Mouse (Mus musculus) CH12.LX (cell line): Measurements from ENCODE around the gene Arhgap33. TPM values are rescaled to one million over a fixed set of nuclear protein-coding genes. Genes with fewer than 3 reads are reported as not detected.
A peak's percentile ranks its signal among the peaks of the same experiment; 100 is the strongest.

ENCODE experiments used
- DNase-seq: peaks from one replicate; pipeline ENCODE4 v3.0.0-alpha.2; 2013; ENCODE audit errors: extremely low read depth
- H3K27ac ChIP-seq: 2 replicates; pipeline ENCODE4 v1.5.1; 2012; ENCODE audit warnings: low read depth, mild to moderate bottlenecking, control low read depth, moderate library complexity; ENCODE audit not compliant: insufficient read depth
- H3K27me3 ChIP-seq: replicated peaks from 2 replicates; pipeline ENCODE3; 2012; ENCODE audit warnings: inconsistent platforms
- H3K36me3 ChIP-seq, 2 experiments: replicated peaks in 1 of 2; 2 replicates each; pipeline versions ENCODE3 to v1.6.1; 2012; ENCODE audit warnings: inconsistent platforms in 1 of 2, low read length in 1 of 2, mild to moderate bottlenecking in 1 of 2, mixed read lengths in 1 of 2, moderate library complexity in 1 of 2; ENCODE audit not compliant: control insufficient read depth in 1 of 2, insufficient read depth in 1 of 2
- H3K4me1 ChIP-seq, 2 experiments: 2 replicates each; pipeline ENCODE4 v1.6.1; 2012; ENCODE audit warnings: inconsistent platforms in 1 of 2, moderate library complexity in 1 of 2; ENCODE audit not compliant: insufficient read depth in 2 of 2, control insufficient read depth in 1 of 2
- H3K4me2 ChIP-seq: 2 replicates; pipeline ENCODE4 v1.6.1; 2012; ENCODE audit warnings: low read depth, mild to moderate bottlenecking, control low read depth; ENCODE audit not compliant: poor library complexity, insufficient read depth, severe bottlenecking
- H3K4me3 ChIP-seq, 3 experiments: fragments of 150-350 bp in 1 of 3; sonication (generic) in 1 of 3; replicated peaks in 1 of 3; 2 replicates each; pipeline versions ENCODE3 to v1.5.1; 2011 to 2012; ENCODE audit warnings: low read depth in 2 of 3, low read length in 2 of 3, mild to moderate bottlenecking in 2 of 3, moderate library complexity in 2 of 3, control low read depth in 1 of 3, improper control_type of control experiment in 1 of 3, inconsistent platforms in 1 of 3, mixed read lengths in 1 of 3; ENCODE audit not compliant: poor library complexity in 1 of 3
- H3K79me2 ChIP-seq: replicated peaks from 2 replicates; pipeline ENCODE4 v1.6.1; 2012; ENCODE audit warnings: mild to moderate bottlenecking, moderate library complexity; ENCODE audit not compliant: control insufficient read depth, poor library complexity, insufficient read depth, severe bottlenecking; ENCODE audit errors: extremely low read depth
- H3K9ac ChIP-seq: 2 replicates; pipeline ENCODE4 v1.6.1; 2012; ENCODE audit warnings: low read depth, mild to moderate bottlenecking, control low read depth, moderate library complexity; ENCODE audit not compliant: insufficient read depth
- H3K9me3 ChIP-seq: replicated peaks from 2 replicates; pipeline ENCODE3; 2012; ENCODE audit warnings: low read length, inconsistent platforms, mixed read lengths
- CHD2 ChIP-seq: IDR thresholded peaks from 2 replicates; pipeline ENCODE4 v1.6.1; 2011; ENCODE audit warnings: low read length, improper control_type of control experiment
- CTCF ChIP-seq, 2 experiments: IDR thresholded peaks in 1 of 2; conservative IDR thresholded peaks in 1 of 2; 2 replicates each; pipeline ENCODE4 v1.5.1; 2011 to 2012; ENCODE audit warnings: low read depth in 2 of 2, low read length in 2 of 2, improper control_type of control experiment in 1 of 2, inconsistent platforms in 1 of 2, mild to moderate bottlenecking in 1 of 2, moderate library complexity in 1 of 2
- ELF1 ChIP-seq: IDR thresholded peaks from 2 replicates; pipeline ENCODE4 v1.6.1; 2014; ENCODE audit warnings: low read depth, mild to moderate bottlenecking, inconsistent platforms, low read length, improper control_type of control experiment
- EP300 ChIP-seq: IDR thresholded peaks from 2 replicates; pipeline ENCODE4 v1.6.1; 2011; ENCODE audit warnings: low read length, improper control_type of control experiment
- GABPA ChIP-seq: IDR thresholded peaks from 2 replicates; pipeline ENCODE4 v1.6.1; 2012; ENCODE audit warnings: low read depth, low read length, improper control_type of control experiment, inconsistent platforms; ENCODE audit not compliant: insufficient replicate concordance
- HCFC1 ChIP-seq: IDR thresholded peaks from 2 replicates; pipeline ENCODE4 v1.6.1; 2012; ENCODE audit warnings: low read depth, mild to moderate bottlenecking, inconsistent platforms, low read length, improper control_type of control experiment
- IRF4 ChIP-seq: IDR thresholded peaks from 2 replicates; pipeline ENCODE4 v1.6.1; 2014; ENCODE audit warnings: low read depth, mild to moderate bottlenecking, inconsistent platforms, low read length, improper control_type of control experiment
- KAT2A ChIP-seq: IDR thresholded peaks from 2 replicates; pipeline ENCODE4 v1.6.1; 2012; ENCODE audit warnings: low read length, improper control_type of control experiment, inconsistent platforms; ENCODE audit not compliant: insufficient replicate concordance
- MEF2A ChIP-seq: IDR thresholded peaks from 2 replicates; pipeline ENCODE4 v1.6.1; 2014; ENCODE audit warnings: low read depth, mild to moderate bottlenecking, inconsistent platforms, low read length, improper control_type of control experiment, borderline replicate concordance
- MXI1 ChIP-seq: IDR thresholded peaks from 2 replicates; pipeline ENCODE4 v1.6.1; 2011; ENCODE audit warnings: mild to moderate bottlenecking, low read depth, low read length, improper control_type of control experiment
- NELFE ChIP-seq: IDR thresholded peaks from 2 replicates; pipeline ENCODE4 v1.6.1; 2011; ENCODE audit warnings: low read depth, low read length, improper control_type of control experiment
- PAX5 ChIP-seq: IDR thresholded peaks from 2 replicates; pipeline ENCODE4 v1.6.1; 2012; ENCODE audit warnings: low read length, inconsistent platforms, mixed read lengths
- POLR2A ChIP-seq: IDR thresholded peaks from 2 replicates; pipeline ENCODE4 v1.6.1; 2011; ENCODE audit warnings: low read depth, mild to moderate bottlenecking, improper control_type of control experiment, low read length
- POLR2AphosphoS2 ChIP-seq: IDR thresholded peaks from 2 replicates; pipeline ENCODE4 v1.6.1; 2011; ENCODE audit warnings: low read depth, low read length, improper control_type of control experiment
- SMC3 ChIP-seq: IDR thresholded peaks from 2 replicates; pipeline ENCODE4 v1.6.1; 2011; ENCODE audit warnings: low read depth, low read length, improper control_type of control experiment
- TBP ChIP-seq: conservative IDR thresholded peaks from 2 replicates; pipeline ENCODE4 v1.6.1; 2011; ENCODE audit warnings: low read depth, low read length, improper control_type of control experiment
- TCF12 ChIP-seq: IDR thresholded peaks from 2 replicates; pipeline ENCODE4 v1.6.1; 2014; ENCODE audit warnings: low read depth, mild to moderate bottlenecking, inconsistent platforms, low read length, improper control_type of control experiment
- UBTF ChIP-seq: IDR thresholded peaks from 2 replicates; pipeline ENCODE4 v1.6.1; 2012; ENCODE audit warnings: low read depth, mild to moderate bottlenecking, inconsistent platforms, low read length, improper control_type of control experiment, moderate library complexity
- USF1 ChIP-seq: IDR thresholded peaks from 2 replicates; pipeline ENCODE4 v1.6.1; 2014; ENCODE audit warnings: low read depth, mild to moderate bottlenecking, inconsistent platforms, low read length, improper control_type of control experiment
- USF2 ChIP-seq: conservative IDR thresholded peaks from 2 replicates; pipeline ENCODE4 v1.6.1; 2011; ENCODE audit warnings: low read depth, low read length, improper control_type of control experiment
- ZKSCAN1 ChIP-seq: IDR thresholded peaks from 2 replicates; pipeline ENCODE4 v1.6.1; 2012; ENCODE audit warnings: low read depth, inconsistent platforms, low read length, improper control_type of control experiment, borderline replicate concordance
- ZNF384 ChIP-seq: IDR thresholded peaks from 2 replicates; pipeline ENCODE4 v1.6.1; 2012; ENCODE audit warnings: low read depth, low read length, improper control_type of control experiment, inconsistent platforms
- dilution Hi-C: fragments of 300-500 bp; cut with MboI; formaldehyde crosslinking; loops from 2 replicates; pipeline ENCODE4 v1.14.3; 2020; ENCODE audit warnings: low sequenced_read_pairs; ENCODE audit not compliant: extremely low pct_unique_long_range_greater_than_20kb, extremely low pct_ligation_motif_present
- in situ Hi-C: fragments of 300-500 bp; cut with MboI; formaldehyde crosslinking; loops from 3 replicates; pipeline ENCODE4 v1.14.3; 2019; ENCODE audit warnings: low sequenced_read_pairs, low pct_ligation_motif_present, low pct_unique_long_range_greater_than_20kb, mixed read lengths
- polyA plus RNA-seq: library from polyadenylated mRNA; unstranded; fragments of >175 nt; gene quantifications from 2 replicates; pipeline ENCODE4 v1.2.1, GENCODE M21; 2012; ENCODE audit warnings: low read depth; ENCODE audit not compliant: insufficient read length
- total RNA-seq, 2 experiments: library from RNA; depleted of rRNA; stranded (reverse); fragments of 300-350 nt in 1 of 2; fragments of >200 nt in 1 of 2; gene quantifications; 2 replicates each; pipeline ENCODE4 v1.2.3; 2012 to 2014

Arhgap33 gene
- total and polyA plus RNA-seq, 3 experiments: 0.44 to 9.2 (median 2.8) TPM

- Histone ChIP-seq H3K9ac (no peak overlapping the region), H3K27ac (peak overlapping the region; percentile 83), H3K27me3 (no peaks in the 10 kb centered on the region), H3K36me3 (peaks cover 21 to 68% of the 10 kb centered on the region in 2 experiments), H3K4me3 (peak overlapping the region in 1 of 3 experiments; percentile 28), H3K9me3 (no peaks in the 10 kb centered on the region), H3K4me1 (peaks cover 10 to 16% of the 10 kb centered on the region in 2 experiments), H3K4me2 (no peak overlapping the region), H3K79me2 (no peaks in the 10 kb centered on the region)
- in situ Hi-C loops: no loop called here
- TF ChIP-seq CTCF (conservative IDR thresholded peaks at IDR 0.05 in 1 of 2, IDR thresholded peaks at IDR 0.05 in 1 of 2; ENCODE audit: low read depth in 2 of 2, low read length in 2 of 2) (no peak), UBTF (no peak), GABPA (no peak), ELF1 (no peak), ZKSCAN1 (no peak), IRF4 (no peak), NELFE (no peak), PAX5 (no peak), EP300 (no peak), SMC3 (no peak)
- dilution Hi-C loops: no loop called here
- DNase-seq: peak; percentile 14
Measured at GRCm38 (mm10) chr7:30524487-30524886, 10.4 kb downstream of the Arhgap33 start.

GRCm38 (mm10) chr7:30522871-30523270 is 12.0 kb downstream of the Arhgap33 start:
- in situ Hi-C loops: no loop called here
- no peaks in the 10 kb centered on the region for H3K27me3 ChIP-seq
- no peaks in the 10 kb centered on the region for H3K79me2 ChIP-seq
- peaks cover 9 to 52% of the 10 kb centered on the region in 2 experiments for H3K36me3 ChIP-seq
- H3K9ac ChIP-seq: no peak overlapping the region
- no peak overlapping the region for H3K4me3 ChIP-seq
- no peaks in the 10 kb centered on the region for H3K9me3 ChIP-seq
- no peak for DNase-seq
- H3K4me2 ChIP-seq: no peak overlapping the region
- TF ChIP-seq PAX5: no peak
- TF ChIP-seq MEF2A: no peak
- no peak for TF ChIP-seq CTCF (conservative IDR thresholded peaks at IDR 0.05 in 1 of 2, IDR thresholded peaks at IDR 0.05 in 1 of 2; ENCODE audit: low read depth in 2 of 2, low read length in 2 of 2)
- no peak for TF ChIP-seq USF2
- TF ChIP-seq ZNF384: no peak
- TF ChIP-seq HCFC1: no peak
- no peak for TF ChIP-seq TBP
- TF ChIP-seq CHD2: no peak
- TF ChIP-seq SMC3: no peak
- no peak for TF ChIP-seq POLR2AphosphoS2
- no peak for TF ChIP-seq MXI1
- TF ChIP-seq USF1: no peak
- no peak for TF ChIP-seq KAT2A
- no peak for TF ChIP-seq POLR2A
- no peak for TF ChIP-seq TCF12
- no peak overlapping the region for H3K27ac ChIP-seq
- H3K4me1 ChIP-seq: peaks cover 10 to 18% of the 10 kb centered on the region in 2 experiments
- dilution Hi-C loops: no loop called here
